Mouse (Mus musculus) embryonic facial prominence, embryonic 12.5 days (tissue): ENCODE results near the gene Bhlhe41. TPM values are rescaled to one million over a fixed set of nuclear protein-coding genes. Genes with fewer than 3 reads are reported as not detected.
A peak's percentile ranks its signal among the peaks of the same experiment; 100 is the strongest.

Experiments
- ATAC-seq: fragments of 200-750 bp; cut with Nextera tagmentation; 2 replicates; pipeline ENCODE4 v1.8.0; 2017; ENCODE audit not compliant: insufficient number of reproducible peaks, insufficient read depth, low FRiP score, low TSS enrichment
- H3K27ac ChIP-seq: fragments of 300-500 bp; sonication (generic); 2 replicates; pipeline ENCODE4 v1.5.1; 2016; ENCODE audit warnings: mild to moderate bottlenecking
- H3K27me3 ChIP-seq: fragments of 300-500 bp; sonication (generic); 2 replicates; pipeline ENCODE4 v1.6.1; 2016; ENCODE audit warnings: mild to moderate bottlenecking, moderate library complexity
- H3K36me3 ChIP-seq: fragments of 300-500 bp; sonication (generic); 2 replicates; pipeline ENCODE4 v1.6.1; 2016; ENCODE audit warnings: mild to moderate bottlenecking
- H3K4me1 ChIP-seq: fragments of 300-500 bp; sonication (generic); 2 replicates; pipeline ENCODE4 v1.6.1; 2016
- H3K4me2 ChIP-seq: fragments of 300-500 bp; sonication (generic); replicated peaks from 2 replicates; pipeline ENCODE4 v1.6.1; 2016; ENCODE audit warnings: mild to moderate bottlenecking, moderate library complexity
- H3K4me3 ChIP-seq: fragments of 300-500 bp; sonication (generic); 2 replicates; pipeline ENCODE4 v1.5.1; 2016; ENCODE audit warnings: mild to moderate bottlenecking
- H3K9ac ChIP-seq: fragments of 300-500 bp; sonication (generic); 2 replicates; pipeline ENCODE4 v1.6.1; 2016; ENCODE audit warnings: mild to moderate bottlenecking, moderate library complexity
- H3K9me3 ChIP-seq: fragments of 300-500 bp; sonication (generic); 2 replicates; pipeline ENCODE4 v1.6.1; 2016; ENCODE audit warnings: mild to moderate bottlenecking, moderate library complexity
- WGBS: fragments of 180-500 bp; shearing (Covaris S2); methylation state at CpG from one replicate; pipeline ENCODE4 v1.1.7; 2016; 5-methylcytosine and 5-hydroxymethylcytosine counted together
- polyA plus RNA-seq: library from polyadenylated mRNA; unstranded; fragments of >200 nt; fragmentation: Nextera tagmentation; extraction: Ambion mirVana; gene quantifications from 2 replicates; pipeline ENCODE4 v1.2.1, GENCODE M21; 2016

Bhlhe41 gene
- polyA plus RNA-seq, 1 experiment from 2014 or later = 2.6 TPM

- Histone ChIP-seq H3K27me3 (no peaks in the 10 kb centered on the region), H3K36me3 (no peaks in the 10 kb centered on the region), H3K9me3 (0 out of 2 replicates have a peak, but pooled peaks cover 3% of the 10 kb centered on the region), H3K4me2 (no peak overlapping the region), H3K27ac (no peak overlapping the region), H3K4me3 (no peak overlapping the region), H3K9ac (no peak overlapping the region), H3K4me1 (no peaks in the 10 kb centered on the region)
- 17% methylated on average over 8 of the region's 8 CpGs for WGBS
- ATAC-seq = no peak
Measured at GRCm38 (mm10) chr6:145830117-145830516, 35.2 kb downstream of the Bhlhe41 start.

- ATAC-seq = no peak
- 55% methylated on average over 16 of the region's 16 CpGs for WGBS
- H3K9ac ChIP-seq = no peak overlapping the region
- H3K4me2 ChIP-seq = no peak overlapping the region
- 0 out of 2 replicates have a peak, but pooled peaks cover 3% of the 10 kb centered on the region for H3K9me3 ChIP-seq
- no peaks in the 10 kb centered on the region for H3K36me3 ChIP-seq
- no peak overlapping the region for H3K27ac ChIP-seq
- H3K4me3 ChIP-seq = no peak overlapping the region
- no peaks in the 10 kb centered on the region for H3K27me3 ChIP-seq
- no peaks in the 10 kb centered on the region for H3K4me1 ChIP-seq
Measured at GRCm38 (mm10) chr6:145829062-145829835, 36.1 kb downstream of the Bhlhe41 start.

GRCm38 (mm10) chr6:145826305-145826704, 39.1 kb downstream of the Bhlhe41 start:
- no peak for ATAC-seq
- WGBS = 88% methylated on average over 4 of the region's 4 CpGs
- Histone ChIP-seq H3K4me1 (no peaks in the 10 kb centered on the region), H3K9ac (no peak overlapping the region), H3K9me3 (0 out of 2 replicates have a peak, but pooled peaks cover 3% of the 10 kb centered on the region), H3K36me3 (no peaks in the 10 kb centered on the region), H3K4me3 (no peak overlapping the region), H3K4me2 (no peak overlapping the region), H3K27me3 (no peaks in the 10 kb centered on the region), H3K27ac (no peak overlapping the region)

GRCm38 (mm10) chr6:145823588-145824234, 41.6 kb downstream of the Bhlhe41 start:
- Histone ChIP-seq H3K9ac (no peak overlapping the region), H3K9me3 (0 out of 2 replicates have a peak, but pooled peaks cover 3% of the 10 kb centered on the region), H3K27me3 (no peaks in the 10 kb centered on the region), H3K4me1 (no peaks in the 10 kb centered on the region), H3K4me2 (no peak overlapping the region), H3K27ac (no peak overlapping the region), H3K4me3 (no peak overlapping the region), H3K36me3 (no peaks in the 10 kb centered on the region)
- ATAC-seq = no peak
- 48% methylated on average over 5 of the region's 5 CpGs for WGBS

- no peak for ATAC-seq
- Histone ChIP-seq H3K4me3 (no peak overlapping the region), H3K4me2 (no peak overlapping the region), H3K27ac (no peak overlapping the region), H3K9ac (no peak overlapping the region), H3K27me3 (no peaks in the 10 kb centered on the region), H3K36me3 (no peaks in the 10 kb centered on the region), H3K4me1 (no peaks in the 10 kb centered on the region), H3K9me3 (0 out of 2 replicates have a peak, but pooled peaks cover 3% of the 10 kb centered on the region)
- 60% methylated on average over 6 of the region's 6 CpGs for WGBS
Measured at GRCm38 (mm10) chr6:145823103-145823502, 42.3 kb downstream of the Bhlhe41 start.

GRCm38 (mm10) chr6:145822218-145822617, 43.1 kb downstream of the Bhlhe41 start:
- H3K27ac ChIP-seq = no peak overlapping the region
- 82% methylated on average over 5 of the region's 5 CpGs for WGBS
- peaks cover 3% of the 10 kb centered on the region; the same call in 1 of the 2 replicates for H3K36me3 ChIP-seq
- 0 out of 2 replicates have a peak, but pooled peaks cover 3% of the 10 kb centered on the region for H3K9me3 ChIP-seq
- no peaks in the 10 kb centered on the region for H3K4me1 ChIP-seq
- no peaks in the 10 kb centered on the region for H3K27me3 ChIP-seq
- ATAC-seq = no peak
- H3K4me2 ChIP-seq = no peak overlapping the region
- H3K4me3 ChIP-seq = no peak overlapping the region
- no peak overlapping the region for H3K9ac ChIP-seq

GRCm38 (mm10) chr6:145819151-145819550, 46.2 kb downstream of the Bhlhe41 start:
- peaks cover 13% of the 10 kb centered on the region for H3K36me3 ChIP-seq
- WGBS = 86% methylated on average over 9 of the region's 9 CpGs

GRCm38 (mm10) chr6:145815200-145815599, 50.2 kb downstream of the Bhlhe41 start:
- Histone ChIP-seq H3K9ac (0 out of 2 replicates have a peak overlapping the region, but pooled peaks have one; percentile 19), H3K4me2 (no peak overlapping the region), H3K36me3 (peaks cover 20% of the 10 kb centered on the region), H3K4me1 (peaks cover 6% of the 10 kb centered on the region; the same call in 1 of the 2 replicates), H3K27ac (no peak overlapping the region), H3K4me3 (no peak overlapping the region), H3K9me3 (no peaks in the 10 kb centered on the region), H3K27me3 (no peaks in the 10 kb centered on the region)
- 27% methylated on average over 15 of the region's 15 CpGs for WGBS
- no peak for ATAC-seq

More at GRCm38 (mm10) chr6:145819151-145819550, 46.2 kb downstream of the Bhlhe41 start:
- no peak for ATAC-seq
- Histone ChIP-seq H3K9me3 (no peaks in the 10 kb centered on the region), H3K9ac (no peak overlapping the region), H3K4me3 (no peak overlapping the region), H3K27me3 (no peaks in the 10 kb centered on the region), H3K4me1 (peaks cover 6% of the 10 kb centered on the region; the same call in 1 of the 2 replicates), H3K4me2 (no peak overlapping the region), H3K27ac (no peak overlapping the region)

- H3K4me3 ChIP-seq = no peak overlapping the region
- peaks cover 6% of the 10 kb centered on the region; the same call in 1 of the 2 replicates for H3K4me1 ChIP-seq
- H3K36me3 ChIP-seq = peaks cover 15% of the 10 kb centered on the region
- ATAC-seq = no peak
- no peak overlapping the region for H3K9ac ChIP-seq
- no peaks in the 10 kb centered on the region for H3K27me3 ChIP-seq
- no peaks in the 10 kb centered on the region for H3K9me3 ChIP-seq
- H3K27ac ChIP-seq = no peak overlapping the region
- no peak overlapping the region for H3K4me2 ChIP-seq
- WGBS = 90% methylated on average over 1 of the region's 1 CpGs
Measured at GRCm38 (mm10) chr6:145811174-145811573, 54.2 kb downstream of the Bhlhe41 start.

GRCm38 (mm10) chr6:145810015-145810414, 55.3 kb downstream of the Bhlhe41 start:
- H3K4me3 ChIP-seq = no peak overlapping the region
- no peak overlapping the region for H3K27ac ChIP-seq
- no peak overlapping the region for H3K4me2 ChIP-seq
- 92% methylated on average over 6 of the region's 6 CpGs for WGBS
- H3K9ac ChIP-seq = no peak overlapping the region
- no peak for ATAC-seq
- H3K27me3 ChIP-seq = no peaks in the 10 kb centered on the region
- H3K36me3 ChIP-seq = peaks cover 15% of the 10 kb centered on the region; the same call in 1 of the 2 replicates
- H3K9me3 ChIP-seq = no peaks in the 10 kb centered on the region
- H3K4me1 ChIP-seq = peaks cover under 1% of the 10 kb centered on the region; the same call in 1 of the 2 replicates

- WGBS = 86% methylated on average over 7 of the region's 7 CpGs
- Histone ChIP-seq H3K27ac (no peak overlapping the region), H3K4me1 (no peaks in the 10 kb centered on the region), H3K9ac (no peak overlapping the region), H3K36me3 (peaks cover 15% of the 10 kb centered on the region; the same call in 1 of the 2 replicates), H3K27me3 (no peaks in the 10 kb centered on the region), H3K9me3 (no peaks in the 10 kb centered on the region), H3K4me2 (no peak overlapping the region), H3K4me3 (no peak overlapping the region)
- no peak for ATAC-seq
Measured at GRCm38 (mm10) chr6:145809566-145809965, 55.8 kb downstream of the Bhlhe41 start.
